Mouse (Mus musculus) stomach, postnatal 0 days (tissue): ENCODE measurements around the gene Tmem120b. TPM values are rescaled to one million over a fixed set of nuclear protein-coding genes. Genes with fewer than 3 reads are reported as not detected.

Source experiments
- ATAC-seq: fragments of 200-750 bp; cut with Nextera tagmentation; 2 replicates; pipeline ENCODE4 v1.8.0; 2017; ENCODE audit not compliant: low FRiP score, low TSS enrichment
- DNase-seq: peaks from one replicate; pipeline ENCODE4 v3.0.0-alpha.2; 2016; ENCODE audit warnings: low spot score
- H3K27ac ChIP-seq: fragments of 300-500 bp; sonication (generic); replicated peaks from 2 replicates; pipeline ENCODE4 v1.5.1; 2014; ENCODE audit warnings: mild to moderate bottlenecking, control low read depth
- H3K27me3 ChIP-seq: fragments of 300-500 bp; sonication (generic); 2 replicates; pipeline ENCODE4 v1.6.1; 2014; ENCODE audit warnings: low read length; ENCODE audit not compliant: control insufficient read depth, insufficient read depth
- H3K36me3 ChIP-seq: fragments of 300-500 bp; sonication (generic); 2 replicates; pipeline ENCODE4 v1.6.1; 2014; ENCODE audit warnings: low read length, mixed read lengths; ENCODE audit not compliant: control insufficient read depth, insufficient read depth
- H3K4me1 ChIP-seq: fragments of 300-500 bp; sonication (generic); replicated peaks from 2 replicates; pipeline ENCODE4 v1.6.1; 2014; ENCODE audit warnings: antibody characterized with exemption; ENCODE audit not compliant: control insufficient read depth, insufficient read depth
- H3K4me2 ChIP-seq: fragments of 300-500 bp; sonication (generic); replicated peaks from 2 replicates; pipeline ENCODE4 v1.6.1; 2014; ENCODE audit warnings: low read depth, mild to moderate bottlenecking, control low read depth, moderate library complexity
- H3K4me3 ChIP-seq: fragments of 300-500 bp; sonication (generic); 2 replicates; pipeline ENCODE4 v1.5.1; 2014; ENCODE audit warnings: low read depth, low read length, control low read depth
- H3K9ac ChIP-seq: fragments of 300-500 bp; sonication (generic); 2 replicates; pipeline ENCODE4 v1.6.1; 2014; ENCODE audit warnings: mild to moderate bottlenecking, low read length, control low read depth, mixed read lengths
- H3K9me3 ChIP-seq: fragments of 300-500 bp; sonication (generic); 2 replicates; pipeline ENCODE4 v1.6.1; 2016; ENCODE audit warnings: low read length; ENCODE audit not compliant: control insufficient read depth
- CTCF ChIP-seq: IDR thresholded peaks from 2 replicates; pipeline ENCODE4 v1.5.1; 2016; ENCODE audit warnings: antibody characterized with exemption, low read depth, mild to moderate bottlenecking, moderate library complexity
- EP300 ChIP-seq: optimal IDR thresholded peaks from 2 replicates; pipeline ENCODE3; 2016; ENCODE audit warnings: antibody characterized with exemption
- WGBS: fragments of 180-500 bp; shearing (Covaris S2); extraction: QIAGEN DNeasy Blood & Tissue Kit; methylation state at CpG from one replicate; pipeline ENCODE4 v1.1.7; 2014; 5-methylcytosine and 5-hydroxymethylcytosine counted together
- polyA plus RNA-seq: library from polyadenylated mRNA; unstranded; fragments of >200 nt; fragmentation: Nextera tagmentation; extraction: Ambion mirVana; gene quantifications from 2 replicates; pipeline ENCODE4 v1.2.1, GENCODE M21; 2015

Tmem120b gene
- polyA plus RNA-seq, 1 experiment from 2014 or later: 9.1 TPM

DNA sequence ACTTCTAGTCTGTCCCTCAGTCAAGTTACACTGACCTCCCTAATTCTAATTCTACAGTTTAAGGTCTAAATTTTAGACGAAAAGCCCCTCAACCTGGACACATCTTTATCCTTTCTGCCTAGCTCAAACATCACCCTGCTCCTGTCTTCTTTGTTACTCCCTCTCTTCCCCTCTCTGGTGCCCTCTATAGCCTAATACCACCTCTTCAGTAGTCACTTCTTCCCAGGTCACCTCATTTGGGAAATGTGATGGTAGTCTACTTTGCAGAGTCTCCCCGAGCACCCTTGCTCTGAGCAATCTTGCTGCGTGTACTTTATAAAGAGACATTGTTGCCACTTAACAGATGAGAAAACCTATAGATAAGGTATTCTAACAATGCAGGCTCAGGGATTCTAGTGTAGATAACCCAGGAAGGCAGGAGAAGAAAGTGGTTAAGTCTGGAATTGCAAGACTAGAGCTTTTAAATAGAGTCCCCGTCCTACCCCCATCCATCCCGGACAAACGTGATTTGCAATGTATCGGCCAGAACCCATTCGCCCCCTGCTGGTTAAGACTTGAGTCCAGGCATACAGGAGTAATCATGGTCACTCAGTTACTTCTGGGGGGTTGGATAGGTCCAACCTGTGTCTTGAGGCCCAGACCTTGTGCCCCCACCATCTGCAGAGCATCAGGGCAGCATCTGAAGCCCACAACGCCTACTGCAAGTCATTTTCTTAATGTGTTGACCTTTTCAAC is 22.5 kb upstream of the Tmem120b start:
- no peaks in the 10 kb centered on the region for H3K4me1 ChIP-seq
- WGBS: 25% methylated on average over 9 of the region's 9 CpGs
- TF ChIP-seq CTCF (peak; percentile 86), EP300 (no peak)
- no peaks in the 10 kb centered on the region for H3K9me3 ChIP-seq
- H3K4me2 ChIP-seq: no peak overlapping the region
- H3K36me3 ChIP-seq: no peaks in the 10 kb centered on the region
- no peak overlapping the region for H3K4me3 ChIP-seq
- H3K27ac ChIP-seq: no peak overlapping the region
- ATAC-seq: peak; percentile 70
- no peak overlapping the region for H3K9ac ChIP-seq
- H3K27me3 ChIP-seq: no peaks in the 10 kb centered on the region
- DNase-seq: peak; percentile 73

DNA sequence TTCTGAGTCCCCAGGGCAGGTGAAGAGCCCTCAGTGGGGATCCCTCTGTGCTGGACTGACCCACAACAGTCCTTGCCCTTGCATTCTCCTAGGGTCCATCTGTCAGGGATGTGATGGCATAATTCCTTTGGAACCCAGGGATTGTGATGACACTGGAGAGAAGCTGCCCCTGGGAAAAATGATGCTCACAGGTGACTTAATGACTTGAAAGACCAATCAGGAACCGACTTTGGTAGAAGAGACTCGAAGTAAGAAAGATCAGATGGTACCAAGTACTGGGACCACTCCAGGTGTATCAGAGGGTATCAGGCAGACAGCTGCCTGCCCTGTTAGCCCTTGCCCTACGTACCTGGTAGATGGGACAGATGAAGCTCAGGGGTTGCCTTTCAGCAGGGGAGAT is 21.3 kb upstream of the Tmem120b start, which contains the start of gene Morn3:
TSS of gene Morn3 (minus strand) at position 101 of the 400 bp plus-strand sequence.
- Histone ChIP-seq H3K4me3 (no peak within 1 kb of the TSS), H3K27me3 (no peaks in the 10 kb centered on the region), H3K9ac (no peak within 1 kb of the TSS), H3K36me3 (no peaks in the 10 kb centered on the region), H3K4me2 (no peak within 1 kb of the TSS), H3K4me1 (no peaks in the 10 kb centered on the region), H3K27ac (no peak within 1 kb of the TSS), H3K9me3 (no peaks in the 10 kb centered on the region)
- no peak for TF ChIP-seq CTCF
- TF ChIP-seq EP300: no peak
- ATAC-seq (no peak), DNase-seq (no peak)
- 75% methylated on average over 3 of the region's 3 CpGs for WGBS

DNA sequence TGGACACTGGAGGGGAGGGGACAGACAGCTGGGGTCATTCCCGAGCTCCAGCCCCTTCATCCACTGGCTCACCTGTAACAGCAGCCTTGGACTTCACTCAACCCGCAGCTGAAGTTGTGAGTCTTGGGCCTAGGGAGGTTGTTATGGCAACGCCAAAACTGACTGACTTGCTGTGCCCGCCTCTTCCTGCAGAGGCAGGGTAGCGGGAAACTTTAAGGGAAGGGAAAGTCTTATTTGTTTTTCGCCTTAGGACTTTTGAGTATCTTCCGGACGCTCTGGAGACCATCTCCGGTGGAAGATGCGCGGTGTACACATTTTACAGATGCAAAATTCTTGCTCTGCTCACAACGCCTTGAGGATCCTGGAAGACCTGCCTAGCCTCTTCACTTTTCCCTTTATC is 18.9 kb upstream of the Tmem120b start:
- H3K4me1 ChIP-seq: no peaks in the 10 kb centered on the region
- no peak overlapping the region for H3K4me3 ChIP-seq
- H3K4me2 ChIP-seq: peak overlapping the region; percentile 27; the same call in 1 of the 2 replicates
- DNase-seq (peak; percentile 34), ATAC-seq (no peak)
- peak overlapping the region; percentile 27 for H3K9ac ChIP-seq
- H3K27me3 ChIP-seq: no peaks in the 10 kb centered on the region
- no peak overlapping the region for H3K27ac ChIP-seq
- WGBS: 6% methylated on average over 12 of the region's 12 CpGs
- TF ChIP-seq EP300: no peak
- peak; percentile 41 for TF ChIP-seq CTCF
- no peaks in the 10 kb centered on the region for H3K36me3 ChIP-seq
- no peaks in the 10 kb centered on the region for H3K9me3 ChIP-seq

DNA sequence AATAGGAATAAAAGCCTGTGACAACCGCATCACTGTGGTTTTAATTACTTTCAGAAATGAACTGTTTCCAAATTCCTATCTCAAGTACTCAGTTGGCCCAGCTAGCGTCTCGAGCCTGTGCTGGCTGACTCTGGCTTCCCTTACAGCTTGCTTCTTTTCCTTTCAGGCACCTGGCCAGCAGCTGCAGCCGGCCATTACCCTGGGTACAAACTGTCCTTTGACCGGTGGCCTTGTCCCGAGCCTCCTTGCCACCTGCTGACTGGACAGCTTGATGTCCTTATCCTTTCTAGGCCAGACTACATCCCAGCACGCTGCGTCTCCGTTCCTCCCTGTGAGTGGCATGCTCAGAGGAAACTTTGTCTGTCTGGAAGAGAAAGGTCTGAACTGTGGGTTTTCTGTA is 17.3 kb upstream of the Tmem120b start:
- Histone ChIP-seq H3K27ac (no peak overlapping the region), H3K27me3 (no peaks in the 10 kb centered on the region), H3K9me3 (no peaks in the 10 kb centered on the region), H3K9ac (no peak overlapping the region), H3K4me2 (no peak overlapping the region), H3K4me3 (no peak overlapping the region), H3K36me3 (no peaks in the 10 kb centered on the region), H3K4me1 (no peaks in the 10 kb centered on the region)
- no peak for ATAC-seq
- no peak for DNase-seq
- TF ChIP-seq EP300 (no peak), CTCF (no peak)
- WGBS: 83% methylated on average over 9 of the region's 9 CpGs

DNA sequence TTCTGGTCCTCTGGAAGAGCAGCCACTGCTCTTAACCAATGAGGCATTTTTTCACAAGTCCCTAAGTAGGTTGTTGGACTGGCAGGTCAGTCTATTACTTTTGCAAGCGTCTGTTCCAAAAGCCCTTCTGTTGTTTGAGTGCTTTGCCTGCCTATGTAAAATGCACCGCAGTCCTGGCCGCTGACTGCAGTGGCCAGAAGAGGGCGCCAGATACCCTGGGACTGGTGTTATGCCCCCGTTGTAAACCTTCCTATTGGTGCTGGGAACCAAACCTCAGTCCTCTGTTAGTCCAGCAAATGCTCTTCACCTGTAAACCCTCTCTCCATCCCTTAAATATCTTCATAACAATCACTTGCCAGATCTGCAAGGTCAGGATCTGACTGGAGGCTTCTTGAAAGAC is 16.5 kb upstream of the Tmem120b start:
- no peak for TF ChIP-seq EP300
- TF ChIP-seq CTCF: peak; percentile 25; the same call in 1 of the 2 replicates
- WGBS: 80% methylated on average over 5 of the region's 5 CpGs
- Histone ChIP-seq H3K4me1 (no peaks in the 10 kb centered on the region), H3K9ac (no peak overlapping the region), H3K27ac (no peak overlapping the region), H3K4me3 (no peak overlapping the region), H3K9me3 (no peaks in the 10 kb centered on the region), H3K27me3 (no peaks in the 10 kb centered on the region), H3K4me2 (no peak overlapping the region), H3K36me3 (no peaks in the 10 kb centered on the region)
- no peak for ATAC-seq
- DNase-seq: no peak
